Mouse (Mus musculus) midbrain, embryonic 15.5 days (tissue): ENCODE data around the gene Sgms2. TPM values are rescaled to one million over a fixed set of nuclear protein-coding genes. Genes with fewer than 3 reads are reported as not detected.

Source experiments
- ATAC-seq: fragments of 200-750 bp; cut with Nextera tagmentation; replicated peaks from 2 replicates; pipeline ENCODE4 v1.8.0; 2017; ENCODE audit warnings: moderate TSS enrichment
- H3K27ac ChIP-seq: fragments of 300-500 bp; sonication (generic); 2 replicates; pipeline ENCODE4 v1.5.1; 2015; ENCODE audit warnings: mild to moderate bottlenecking, inconsistent platforms
- H3K27me3 ChIP-seq: fragments of 300-500 bp; sonication (generic); replicated peaks from 2 replicates; pipeline ENCODE4 v1.6.1; 2015; ENCODE audit warnings: inconsistent platforms
- H3K36me3 ChIP-seq: fragments of 300-500 bp; sonication (generic); replicated peaks from 2 replicates; pipeline ENCODE4 v1.6.1; 2015; ENCODE audit warnings: inconsistent platforms
- H3K4me1 ChIP-seq: fragments of 300-500 bp; sonication (generic); 2 replicates; pipeline ENCODE4 v1.6.1; 2015; ENCODE audit warnings: inconsistent platforms
- H3K4me2 ChIP-seq: fragments of 300-500 bp; sonication (generic); 2 replicates; pipeline ENCODE4 v1.6.1; 2015; ENCODE audit warnings: inconsistent platforms, mild to moderate bottlenecking, moderate library complexity
- H3K4me3 ChIP-seq: fragments of 300-500 bp; sonication (generic); 2 replicates; pipeline ENCODE4 v1.5.1; 2015; ENCODE audit warnings: mild to moderate bottlenecking, inconsistent platforms
- H3K9ac ChIP-seq: fragments of 300-500 bp; sonication (generic); 2 replicates; pipeline ENCODE4 v1.6.1; 2015; ENCODE audit warnings: mild to moderate bottlenecking, inconsistent platforms
- H3K9me3 ChIP-seq: fragments of 300-500 bp; sonication (generic); 2 replicates; pipeline ENCODE4 v1.6.1; 2016; ENCODE audit warnings: inconsistent platforms
- WGBS: fragments of 180-500 bp; shearing (Covaris S2); methylation state at CpG from one replicate; pipeline ENCODE4 v1.1.7; 2015; ENCODE audit warnings: mixed read lengths; 5-methylcytosine and 5-hydroxymethylcytosine counted together
- polyA plus RNA-seq: library from polyadenylated mRNA; unstranded; fragments of >200 nt; fragmentation: Nextera tagmentation; extraction: Ambion mirVana; gene quantifications from 2 replicates; pipeline ENCODE4 v1.2.1, GENCODE M21; 2015

Gene Sgms2
- polyA plus RNA-seq, 1 experiment from 2014 or later, result 1.4 TPM

- WGBS, result 65% methylated on average over 2 of the region's 2 CpGs
- H3K36me3 ChIP-seq, result no peaks in the 10 kb centered on the region
- no peak for ATAC-seq
- no peak overlapping the region for H3K27ac ChIP-seq
- no peak overlapping the region for H3K4me3 ChIP-seq
- no peaks in the 10 kb centered on the region for H3K9me3 ChIP-seq
- H3K4me2 ChIP-seq, result no peak overlapping the region
- H3K9ac ChIP-seq, result no peak overlapping the region
- no peaks in the 10 kb centered on the region for H3K4me1 ChIP-seq
- no peaks in the 10 kb centered on the region for H3K27me3 ChIP-seq
Measured at GRCm38 (mm10) chr3:131318211-131318610, 173.0 kb downstream of the Sgms2 start.

- no peak overlapping the region for H3K27ac ChIP-seq
- H3K36me3 ChIP-seq, result no peaks in the 10 kb centered on the region
- H3K4me1 ChIP-seq, result no peaks in the 10 kb centered on the region
- H3K27me3 ChIP-seq, result no peaks in the 10 kb centered on the region
- no peak overlapping the region for H3K9ac ChIP-seq
- 100% methylated on average over 1 of the region's 1 CpGs for WGBS
- no peak for ATAC-seq
- no peaks in the 10 kb centered on the region for H3K9me3 ChIP-seq
- no peak overlapping the region for H3K4me2 ChIP-seq
- no peak overlapping the region for H3K4me3 ChIP-seq
Measured at GRCm38 (mm10) chr3:131317126-131317525, 174.1 kb downstream of the Sgms2 start.

- H3K36me3 ChIP-seq, result no peaks in the 10 kb centered on the region
- H3K9me3 ChIP-seq, result no peaks in the 10 kb centered on the region
- no peak overlapping the region for H3K27ac ChIP-seq
- no peaks in the 10 kb centered on the region for H3K4me1 ChIP-seq
- H3K27me3 ChIP-seq, result no peaks in the 10 kb centered on the region
- H3K4me3 ChIP-seq, result no peak overlapping the region
- H3K9ac ChIP-seq, result no peak overlapping the region
- ATAC-seq, result no peak
- H3K4me2 ChIP-seq, result no peak overlapping the region
- 47% methylated on average over 4 of the region's 4 CpGs for WGBS
Measured at GRCm38 (mm10) chr3:131315957-131316510, 175.2 kb downstream of the Sgms2 start.

- Histone ChIP-seq H3K27me3 (no peaks in the 10 kb centered on the region), H3K4me2 (no peak overlapping the region), H3K4me1 (no peaks in the 10 kb centered on the region), H3K36me3 (no peaks in the 10 kb centered on the region), H3K9ac (no peak overlapping the region), H3K9me3 (no peaks in the 10 kb centered on the region), H3K4me3 (no peak overlapping the region), H3K27ac (no peak overlapping the region)
- no peak for ATAC-seq
- WGBS, result 90% methylated on average over 9 of the region's 9 CpGs
Measured at GRCm38 (mm10) chr3:131312340-131312739, 178.9 kb downstream of the Sgms2 start.

GRCm38 (mm10) chr3:131310572-131310971 is 180.6 kb downstream of the Sgms2 start:
- Histone ChIP-seq H3K4me1 (no peaks in the 10 kb centered on the region), H3K27ac (no peak overlapping the region), H3K9me3 (no peaks in the 10 kb centered on the region), H3K9ac (no peak overlapping the region), H3K36me3 (no peaks in the 10 kb centered on the region), H3K4me2 (no peak overlapping the region), H3K27me3 (no peaks in the 10 kb centered on the region), H3K4me3 (no peak overlapping the region)
- no peak for ATAC-seq
- WGBS, result 90% methylated on average over 4 of the region's 4 CpGs

GRCm38 (mm10) chr3:131307811-131308210 is 183.4 kb downstream of the Sgms2 start:
- Histone ChIP-seq H3K27me3 (no peaks in the 10 kb centered on the region), H3K27ac (no peak overlapping the region), H3K4me1 (no peaks in the 10 kb centered on the region), H3K4me3 (no peak overlapping the region), H3K9me3 (no peaks in the 10 kb centered on the region), H3K9ac (no peak overlapping the region), H3K36me3 (no peaks in the 10 kb centered on the region), H3K4me2 (no peak overlapping the region)
- 85% methylated on average over 3 of the region's 3 CpGs for WGBS
- no peak for ATAC-seq

- Histone ChIP-seq H3K27ac (no peak overlapping the region), H3K27me3 (no peaks in the 10 kb centered on the region; the same call in 1 of the 2 replicates), H3K4me2 (no peak overlapping the region), H3K4me1 (peaks cover 10% of the 10 kb centered on the region), H3K9me3 (no peaks in the 10 kb centered on the region), H3K4me3 (no peak overlapping the region), H3K36me3 (no peaks in the 10 kb centered on the region), H3K9ac (no peak overlapping the region)
- no peak for ATAC-seq
- WGBS, result 90% methylated on average over 7 of the region's 7 CpGs
Measured at GRCm38 (mm10) chr3:131306255-131306654, 185.0 kb downstream of the Sgms2 start.

GRCm38 (mm10) chr3:131303320-131303714 is 187.9 kb downstream of the Sgms2 start:
- peaks cover 11% of the 10 kb centered on the region for H3K4me1 ChIP-seq
- WGBS, result 18% methylated on average over 5 of the region's 5 CpGs
- H3K27me3 ChIP-seq, result no peaks in the 10 kb centered on the region; the same call in 1 of the 2 replicates
- H3K27ac ChIP-seq, result peak overlapping the region; percentile 53; the same call in 1 of the 2 replicates
- H3K36me3 ChIP-seq, result no peaks in the 10 kb centered on the region
- ATAC-seq, result no peak
- H3K9me3 ChIP-seq, result no peaks in the 10 kb centered on the region
- H3K9ac ChIP-seq, result peak overlapping the region; percentile 5; the same call in 1 of the 2 replicates
- H3K4me3 ChIP-seq, result peak overlapping the region; percentile 79
- peak overlapping the region; percentile 86 for H3K4me2 ChIP-seq

- Histone ChIP-seq H3K4me1 (peaks cover 11% of the 10 kb centered on the region), H3K36me3 (no peaks in the 10 kb centered on the region), H3K9ac (peak within 1 kb of the TSS; percentile 71), H3K27me3 (no peaks in the 10 kb centered on the region; the same call in 1 of the 2 replicates), H3K4me2 (peak within 1 kb of the TSS; percentile 86), H3K9me3 (no peaks in the 10 kb centered on the region), H3K4me3 (peak within 1 kb of the TSS; percentile 79), H3K27ac (peak within 1 kb of the TSS; percentile 86)
- WGBS, result under 1% methylated on average over 71 of the region's 71 CpGs
- ATAC-seq, result peak; percentile 98
Measured at GRCm38 (mm10) chr3:131302452-131303319, 188.5 kb downstream of the Sgms2 start, which contains the start of gene Cyp2u1. Gene Cyp2u1 (minus strand): TSS chr3:131303227.

GRCm38 (mm10) chr3:131299908-131300307 is 191.3 kb downstream of the Sgms2 start:
- WGBS, result 8% methylated on average over 6 of the region's 6 CpGs
- H3K9me3 ChIP-seq, result no peaks in the 10 kb centered on the region
- ATAC-seq, result no peak
- H3K4me2 ChIP-seq, result no peak overlapping the region
- H3K4me1 ChIP-seq, result peaks cover 11% of the 10 kb centered on the region
- no peak overlapping the region for H3K4me3 ChIP-seq
- no peaks in the 10 kb centered on the region; the same call in 1 of the 2 replicates for H3K27me3 ChIP-seq
- no peak overlapping the region for H3K9ac ChIP-seq
- no peak overlapping the region for H3K27ac ChIP-seq
- no peaks in the 10 kb centered on the region for H3K36me3 ChIP-seq

- Histone ChIP-seq H3K4me3 (no peak overlapping the region), H3K27me3 (no peaks in the 10 kb centered on the region; the same call in 1 of the 2 replicates), H3K4me1 (peaks cover 11% of the 10 kb centered on the region), H3K9me3 (no peaks in the 10 kb centered on the region), H3K4me2 (no peak overlapping the region), H3K36me3 (no peaks in the 10 kb centered on the region), H3K9ac (no peak overlapping the region), H3K27ac (no peak overlapping the region)
- ATAC-seq, result no peak
- WGBS, result 83% methylated on average over 9 of the region's 9 CpGs
Measured at GRCm38 (mm10) chr3:131299078-131299477, 192.1 kb downstream of the Sgms2 start.

- Histone ChIP-seq H3K27ac (no peak overlapping the region), H3K9ac (no peak overlapping the region), H3K9me3 (no peaks in the 10 kb centered on the region), H3K27me3 (no peaks in the 10 kb centered on the region; the same call in 1 of the 2 replicates), H3K4me3 (no peak overlapping the region), H3K4me2 (no peak overlapping the region), H3K36me3 (no peaks in the 10 kb centered on the region), H3K4me1 (peaks cover 7% of the 10 kb centered on the region)
- 90% methylated on average over 7 of the region's 7 CpGs for WGBS
- no peak for ATAC-seq
Measured at GRCm38 (mm10) chr3:131296893-131297292, 194.3 kb downstream of the Sgms2 start.
